14 mouse cellular contexts compared by ENCODE assay signal in the genomic region with DNA sequence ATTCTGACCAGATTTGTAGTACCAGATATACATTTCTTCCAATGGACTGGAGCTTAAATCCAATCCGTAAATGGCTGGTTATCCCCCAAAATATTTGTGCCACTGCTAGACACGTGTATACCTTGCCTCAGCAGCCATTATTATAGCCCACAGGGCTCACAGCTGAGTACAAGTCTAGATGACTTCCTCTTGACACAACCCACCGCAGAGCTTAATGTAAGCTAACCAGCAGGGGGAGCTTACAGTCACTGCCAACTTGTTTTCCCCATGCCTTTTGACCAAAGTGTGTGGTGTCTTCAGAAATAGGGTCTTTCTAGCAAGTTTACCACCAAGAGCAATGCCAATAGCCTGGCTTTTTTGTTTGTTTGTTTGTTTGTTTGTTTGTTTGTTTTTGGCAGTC.
DNase-seq lines count a peak whose midpoint lies in the region; ATAC-seq and TF ChIP-seq lines count a peak whose summit lies in the region.
"Had no signal": no experiment of that assay in that cellular context is flagged by ENCODE, and none has a peak within 500 bp of the region (broad histone marks: within the 10 kb centered on the region; RNA-seq: fewer than 3 reads in every experiment).

No protein-coding gene starts in this region.

- H3K4me1 ChIP-seq in cerebellum, adult 2 months (ENCODE audit: control insufficient read depth, insufficient read depth, low read length), result no peaks in the 10 kb centered on the region
- H3K4me1 ChIP-seq in intestine, postnatal 0 days (replicated peaks; ENCODE audit: control insufficient read depth, insufficient read depth, low read length), result no peaks in the 10 kb centered on the region
- H3K4me1 ChIP-seq in intestine, embryonic 15.5 days (replicated peaks), result no peaks in the 10 kb centered on the region
- H3K4me1 ChIP-seq in midbrain, postnatal 0 days (ENCODE audit: insufficient read depth, low read length), result no peaks in the 10 kb centered on the region
- peaks cover 5% of the 10 kb centered on the region; the same call in 1 of the 2 replicates for H3K4me1 ChIP-seq in midbrain, embryonic 11.5 days (ENCODE audit: control insufficient read depth, insufficient read depth, low read length)
- H3K4me1 ChIP-seq: liver, embryonic 15.5 days had no signal

- WGBS in cerebellum, adult 2 months, result 44% methylated on average over 3 of the region's 3 CpGs
- WGBS in intestine, postnatal 0 days, result 60% methylated on average over 3 of the region's 3 CpGs
- WGBS in intestine, embryonic 15.5 days, result 61% methylated on average over 3 of the region's 3 CpGs
- WGBS in midbrain, postnatal 0 days, result 57% methylated on average over 3 of the region's 3 CpGs
- WGBS in midbrain, embryonic 11.5 days, result 57% methylated on average over 3 of the region's 3 CpGs

- no peak for ATAC-seq in intestine, postnatal 0 days
- ATAC-seq in intestine, embryonic 15.5 days, result no peak
- no peak for ATAC-seq in midbrain, postnatal 0 days (ENCODE audit: low FRiP score)
- ATAC-seq in midbrain, embryonic 11.5 days (ENCODE audit: low FRiP score), result no peak

- H3K4me3 ChIP-seq in cerebellum, adult 2 months (replicated peaks; ENCODE audit: insufficient read depth, low read depth, low read length), result no peak overlapping the region
- H3K4me3 ChIP-seq in intestine, postnatal 0 days (ENCODE audit: low read depth, low read length), result no peak overlapping the region
- H3K4me3 ChIP-seq in intestine, embryonic 15.5 days (replicated peaks), result no peak overlapping the region
- no peak overlapping the region for H3K4me3 ChIP-seq in midbrain, postnatal 0 days (ENCODE audit: low read depth, low read length)
- no peak overlapping the region for H3K4me3 ChIP-seq in midbrain, embryonic 11.5 days (ENCODE audit: low read depth, low read length)
- H3K4me3 ChIP-seq: embryonic facial prominence, embryonic 15.5 days; liver, embryonic 15.5 days had no signal

- H3K9ac ChIP-seq in intestine, postnatal 0 days (ENCODE audit: low read depth, low read length), result no peak overlapping the region
- H3K9ac ChIP-seq in intestine, embryonic 15.5 days, result no peak overlapping the region
- H3K9ac ChIP-seq in midbrain, postnatal 0 days (replicated peaks; ENCODE audit: low read length, poor library complexity, severe bottlenecking), result no peak overlapping the region
- no peak overlapping the region for H3K9ac ChIP-seq in midbrain, embryonic 11.5 days (ENCODE audit: low read length)
- H3K9ac ChIP-seq: embryonic facial prominence, embryonic 15.5 days; liver, embryonic 15.5 days had no signal

- no peak overlapping the region for H3K27ac ChIP-seq in cerebellum, adult 2 months (ENCODE audit: insufficient read depth, low read length)
- no peak overlapping the region for H3K27ac ChIP-seq in intestine, postnatal 0 days (ENCODE audit: low read depth, low read length)
- H3K27ac ChIP-seq in intestine, embryonic 15.5 days, result no peak overlapping the region
- no peak overlapping the region for H3K27ac ChIP-seq in midbrain, postnatal 0 days (ENCODE audit: low read depth, low read length)
- no peak overlapping the region for H3K27ac ChIP-seq in midbrain, embryonic 11.5 days (ENCODE audit: low read depth, low read length)
- H3K27ac ChIP-seq: embryonic facial prominence, embryonic 15.5 days; liver, embryonic 15.5 days had no signal

- no peaks in the 10 kb centered on the region for H3K36me3 ChIP-seq in intestine, postnatal 0 days (ENCODE audit: control insufficient read depth, insufficient read depth)
- no peaks in the 10 kb centered on the region for H3K36me3 ChIP-seq in intestine, embryonic 15.5 days
- no peaks in the 10 kb centered on the region for H3K36me3 ChIP-seq in midbrain, postnatal 0 days (ENCODE audit: insufficient read depth, low read length)
- H3K36me3 ChIP-seq in midbrain, embryonic 11.5 days (ENCODE audit: control insufficient read depth, insufficient read depth, low read length), result no peaks in the 10 kb centered on the region
- H3K36me3 ChIP-seq: embryonic facial prominence, embryonic 15.5 days; liver, embryonic 15.5 days had no signal

- DNase-seq in cerebellum, adult 2 months, result peak in 1 of 2 experiments; percentile 18
- DNase-seq in cerebellum, postnatal 36 days, result no peak
- peak; percentile 33 for DNase-seq in midbrain, postnatal 0 days (ENCODE audit: low spot score)
- no peak for DNase-seq in midbrain, embryonic 11.5 days (ENCODE audit: low spot score, missing footprints)
- DNase-seq in retina, embryonic 14.5 days (ENCODE audit: low spot score), result peak; percentile 53
- no peak for DNase-seq in ovary, postnatal 10 days (ENCODE audit: low spot score)
- DNase-seq: adrenal gland, adult 8-10 months; cerebellum, adult 11 months; heart, adult 18-20 months; thymus, postnatal 14 days had no signal

- peak; percentile 23; the same call in 1 of the 2 replicates for TF ChIP-seq CTCF in cerebellum, adult 2 months (IDR thresholded peaks at IDR 0.05; ENCODE audit: borderline replicate concordance, insufficient read depth, low read depth, low read length)
- TF ChIP-seq CTCF in intestine, postnatal 0 days (IDR thresholded peaks at IDR 0.05; ENCODE audit: low read depth), result peak; percentile 48
- TF ChIP-seq CTCF in midbrain, postnatal 0 days (IDR thresholded peaks at IDR 0.05), result peak; percentile 56

- H3K27me3 ChIP-seq in cerebellum, adult 2 months (ENCODE audit: control insufficient read depth, insufficient read depth, low read length), result no peaks in the 10 kb centered on the region; the same call in 1 of the 2 replicates
- H3K27me3 ChIP-seq in intestine, postnatal 0 days (replicated peaks; ENCODE audit: control insufficient read depth, insufficient read depth, low read length), result no peaks in the 10 kb centered on the region
- no peaks in the 10 kb centered on the region for H3K27me3 ChIP-seq in intestine, embryonic 15.5 days (replicated peaks)
- no peaks in the 10 kb centered on the region for H3K27me3 ChIP-seq in midbrain, postnatal 0 days (ENCODE audit: insufficient read depth, low read length)
- no peaks in the 10 kb centered on the region for H3K27me3 ChIP-seq in midbrain, embryonic 11.5 days (ENCODE audit: control insufficient read depth, insufficient read depth, low read length)
- H3K27me3 ChIP-seq: embryonic facial prominence, embryonic 15.5 days; liver, embryonic 15.5 days had no signal

- H3K4me2 ChIP-seq in intestine, postnatal 0 days (replicated peaks; ENCODE audit: low read depth), result no peak overlapping the region
- no peak overlapping the region for H3K4me2 ChIP-seq in intestine, embryonic 15.5 days (replicated peaks)
- H3K4me2 ChIP-seq in midbrain, postnatal 0 days (ENCODE audit: low read depth, low read length, poor library complexity, severe bottlenecking), result no peak overlapping the region
- H3K4me2 ChIP-seq in midbrain, embryonic 11.5 days, result no peak overlapping the region
- H3K4me2 ChIP-seq: embryonic facial prominence, embryonic 15.5 days; liver, embryonic 15.5 days had no signal

- no peak for TF ChIP-seq POLR2A in cerebellum, adult 2 months (IDR thresholded peaks at IDR 0.05; ENCODE audit: borderline replicate concordance, insufficient read depth, low read length)

- H3K9me3 ChIP-seq in intestine, postnatal 0 days (ENCODE audit: control insufficient read depth), result no peaks in the 10 kb centered on the region
- no peaks in the 10 kb centered on the region for H3K9me3 ChIP-seq in intestine, embryonic 15.5 days
- no peaks in the 10 kb centered on the region for H3K9me3 ChIP-seq in midbrain, postnatal 0 days (ENCODE audit: low read length)
- no peaks in the 10 kb centered on the region for H3K9me3 ChIP-seq in midbrain, embryonic 11.5 days (ENCODE audit: control insufficient read depth, low read length)
- H3K9me3 ChIP-seq: embryonic facial prominence, embryonic 15.5 days; liver, embryonic 15.5 days had no signal

Comparison
In these comparisons a context has a peak if more than half of its experiments do, and no peak if none do; other contexts are left out.
1. DNase-seq: peak in midbrain, postnatal 0 days (single experiment) and retina, embryonic 14.5 days (single experiment); none in cerebellum, postnatal 36 days (0 of 2), midbrain, embryonic 11.5 days (single experiment) and ovary, postnatal 10 days (single experiment).
2. Peak in every context shown above with its lines, with median percentiles within 50 percentile points of each other: CTCF ChIP-seq.